In genomic region chr3:69064005-69064404, GRCm38 (mm10) we compare ENCODE assay signal across 11 mouse cellular contexts. TPM values are rescaled to one million over a fixed set of nuclear protein-coding genes. Genes with fewer than 3 reads are reported as not detected.
DNase-seq lines count a peak whose midpoint lies in the region; ATAC-seq lines count a peak whose summit lies in the region.
"Had no signal": no experiment of that assay in that cellular context is flagged by ENCODE, and none has a peak within 500 bp of the region (broad histone marks: within the 10 kb centered on the region; RNA-seq: fewer than 3 reads in every experiment).

No protein-coding gene starts in this region.

- no peak overlapping the region for H3K9ac ChIP-seq in hindbrain, embryonic 11.5 days (ENCODE audit: low read depth, low read length)
- no peak overlapping the region for H3K9ac ChIP-seq in hindbrain, embryonic 12.5 days
- no peak overlapping the region for H3K9ac ChIP-seq in midbrain, embryonic 14.5 days (replicated peaks; ENCODE audit: low read length)
- H3K9ac ChIP-seq in midbrain, embryonic 16.5 days (ENCODE audit: low read depth, low read length) = no peak overlapping the region
- H3K9ac ChIP-seq in embryonic facial prominence, embryonic 14.5 days (ENCODE audit: low read depth, low read length) = no peak overlapping the region

- 68% methylated on average over 1 of the region's 1 CpGs for WGBS in hindbrain, embryonic 11.5 days
- 80% methylated on average over 1 of the region's 1 CpGs for WGBS in hindbrain, embryonic 12.5 days
- 52% methylated on average over 1 of the region's 1 CpGs for WGBS in midbrain, embryonic 14.5 days
- WGBS in midbrain, embryonic 16.5 days = 46% methylated on average over 1 of the region's 1 CpGs
- 31% methylated on average over 1 of the region's 1 CpGs for WGBS in embryonic facial prominence, embryonic 14.5 days

- no peaks in the 10 kb centered on the region for H3K36me3 ChIP-seq in hindbrain, embryonic 11.5 days (ENCODE audit: control insufficient read depth, insufficient read depth, low read length)
- no peaks in the 10 kb centered on the region for H3K36me3 ChIP-seq in hindbrain, embryonic 12.5 days
- no peaks in the 10 kb centered on the region for H3K36me3 ChIP-seq in midbrain, embryonic 14.5 days (ENCODE audit: control insufficient read depth, insufficient read depth, low read length)
- H3K36me3 ChIP-seq in midbrain, embryonic 16.5 days (ENCODE audit: control insufficient read depth, insufficient read depth, low read length) = no peaks in the 10 kb centered on the region
- no peaks in the 10 kb centered on the region for H3K36me3 ChIP-seq in embryonic facial prominence, embryonic 14.5 days (ENCODE audit: control insufficient read depth, insufficient read depth, low read length)

- H3K4me1 ChIP-seq in hindbrain, embryonic 11.5 days (replicated peaks; ENCODE audit: control insufficient read depth, insufficient read depth, low read length) = no peaks in the 10 kb centered on the region
- no peaks in the 10 kb centered on the region for H3K4me1 ChIP-seq in hindbrain, embryonic 12.5 days
- H3K4me1 ChIP-seq in midbrain, embryonic 14.5 days (ENCODE audit: control insufficient read depth, insufficient read depth, low read length) = no peaks in the 10 kb centered on the region
- H3K4me1 ChIP-seq in midbrain, embryonic 16.5 days (ENCODE audit: control insufficient read depth, insufficient read depth, low read length) = no peaks in the 10 kb centered on the region
- H3K4me1 ChIP-seq in embryonic facial prominence, embryonic 14.5 days (ENCODE audit: control insufficient read depth, insufficient read depth, low read length) = no peaks in the 10 kb centered on the region

- no peak overlapping the region for H3K27ac ChIP-seq in hindbrain, embryonic 11.5 days (ENCODE audit: low read depth, low read length)
- no peak overlapping the region for H3K27ac ChIP-seq in hindbrain, embryonic 12.5 days
- H3K27ac ChIP-seq in midbrain, embryonic 14.5 days (replicated peaks; ENCODE audit: low read depth, low read length) = no peak overlapping the region
- H3K27ac ChIP-seq in midbrain, embryonic 16.5 days (ENCODE audit: low read length) = no peak overlapping the region
- no peak overlapping the region for H3K27ac ChIP-seq in embryonic facial prominence, embryonic 14.5 days (replicated peaks; ENCODE audit: low read depth, low read length)

- no peak for ATAC-seq in hindbrain, embryonic 11.5 days (ENCODE audit: low FRiP score)
- ATAC-seq in hindbrain, embryonic 12.5 days (ENCODE audit: low FRiP score) = no peak
- no peak for ATAC-seq in midbrain, embryonic 14.5 days (ENCODE audit: low FRiP score, low TSS enrichment)
- ATAC-seq in midbrain, embryonic 16.5 days = no peak
- no peak for ATAC-seq in embryonic facial prominence, embryonic 14.5 days (ENCODE audit: low read depth)
- ATAC-seq: intestine, embryonic 16.5 days had no signal

- no peak overlapping the region for H3K4me2 ChIP-seq in hindbrain, embryonic 11.5 days (replicated peaks; ENCODE audit: low read depth, low read length)
- H3K4me2 ChIP-seq in hindbrain, embryonic 12.5 days (replicated peaks) = no peak overlapping the region
- no peak overlapping the region for H3K4me2 ChIP-seq in midbrain, embryonic 14.5 days (ENCODE audit: low read length)
- H3K4me2 ChIP-seq in midbrain, embryonic 16.5 days (ENCODE audit: low read length) = no peak overlapping the region
- H3K4me2 ChIP-seq in embryonic facial prominence, embryonic 14.5 days (ENCODE audit: low read depth, low read length) = no peak overlapping the region

- H3K9me3 ChIP-seq in hindbrain, embryonic 11.5 days (ENCODE audit: control insufficient read depth, low read length) = no peaks in the 10 kb centered on the region
- H3K9me3 ChIP-seq in hindbrain, embryonic 12.5 days (replicated peaks) = no peaks in the 10 kb centered on the region
- no peaks in the 10 kb centered on the region for H3K9me3 ChIP-seq in midbrain, embryonic 14.5 days (ENCODE audit: control insufficient read depth, low read length)
- H3K9me3 ChIP-seq in midbrain, embryonic 16.5 days (replicated peaks; ENCODE audit: control insufficient read depth, low read length, poor library complexity, severe bottlenecking) = no peaks in the 10 kb centered on the region
- H3K9me3 ChIP-seq in embryonic facial prominence, embryonic 14.5 days (ENCODE audit: control insufficient read depth, low read length) = no peaks in the 10 kb centered on the region

- no peak overlapping the region for H3K4me3 ChIP-seq in hindbrain, embryonic 11.5 days (ENCODE audit: low read depth, low read length)
- H3K4me3 ChIP-seq in hindbrain, embryonic 12.5 days = no peak overlapping the region
- no peak overlapping the region for H3K4me3 ChIP-seq in midbrain, embryonic 14.5 days (replicated peaks; ENCODE audit: low read depth, low read length)
- no peak overlapping the region for H3K4me3 ChIP-seq in midbrain, embryonic 16.5 days (ENCODE audit: low read depth, low read length)
- H3K4me3 ChIP-seq in embryonic facial prominence, embryonic 14.5 days (ENCODE audit: low read depth, low read length) = no peak overlapping the region
- H3K4me3 ChIP-seq: myocyte had no signal

- DNase-seq in hindbrain, embryonic 11.5 days (ENCODE audit: low spot score) = peak; percentile 24
- peak; percentile 80 for DNase-seq in midbrain, embryonic 14.5 days
- DNase-seq in embryonic facial prominence, embryonic 14.5 days (ENCODE audit: low spot score) = peak; percentile 65
- DNase-seq in c-Kit-positive CD71-positive TER-119-positive erythroid progenitor cells, embryonic 14.5 days (ENCODE audit: low spot score) = no peak
- no peak for DNase-seq in adrenal gland, postnatal 25 days
- DNase-seq in cerebellum, postnatal 4 days (ENCODE audit: low spot score in 2 of 2) = no peak
- DNase-seq: gastrocnemius, postnatal 25 days had no signal

- H3K27me3 ChIP-seq in hindbrain, embryonic 11.5 days (ENCODE audit: control insufficient read depth, insufficient read depth, low read length) = no peaks in the 10 kb centered on the region
- H3K27me3 ChIP-seq in hindbrain, embryonic 12.5 days = no peaks in the 10 kb centered on the region
- no peaks in the 10 kb centered on the region for H3K27me3 ChIP-seq in midbrain, embryonic 14.5 days (ENCODE audit: control insufficient read depth, insufficient read depth, low read length)
- no peaks in the 10 kb centered on the region for H3K27me3 ChIP-seq in midbrain, embryonic 16.5 days (ENCODE audit: control insufficient read depth, insufficient read depth, low read depth, low read length)
- H3K27me3 ChIP-seq in embryonic facial prominence, embryonic 14.5 days (replicated peaks; ENCODE audit: control insufficient read depth, insufficient read depth, low read length) = no peaks in the 10 kb centered on the region

RNA-seq across cellular contexts. Expression of gene Trim59, which starts 19.4 kb away (rescaled TPM):
- 166 and 184 TPM in 2 replicates for polyA plus RNA-seq in hindbrain, embryonic 11.5 days (2014; fragmentation: Nextera tagmentation; extraction: Ambion mirVana)
- polyA plus RNA-seq in hindbrain, embryonic 12.5 days (2016; fragmentation: Nextera tagmentation; extraction: Ambion mirVana) = 122 and 125 TPM in 2 replicates
- polyA plus RNA-seq in midbrain, embryonic 14.5 days (2014; fragmentation: Nextera tagmentation; extraction: Ambion mirVana) = 39.8 and 57.5 TPM in 2 replicates
- 31.9 and 39.5 TPM in 2 replicates for polyA plus RNA-seq in midbrain, embryonic 16.5 days (2015; fragmentation: Nextera tagmentation; extraction: Ambion mirVana)
- polyA plus RNA-seq in embryonic facial prominence, embryonic 14.5 days (2014; fragmentation: Nextera tagmentation; extraction: Ambion mirVana) = 75.9 and 86.7 TPM in 2 replicates
- total RNA-seq in adrenal gland, postnatal 25 days (2021) = 12.6 and 14.0 TPM in 2 replicates

RNA-seq across cellular contexts. Expression of gene Smc4, which starts 59.5 kb away (rescaled TPM):
- 179 and 193 TPM in 2 replicates for polyA plus RNA-seq in hindbrain, embryonic 11.5 days (2014; fragmentation: Nextera tagmentation; extraction: Ambion mirVana)
- 131 TPM in 2 replicates for polyA plus RNA-seq in hindbrain, embryonic 12.5 days (2016; fragmentation: Nextera tagmentation; extraction: Ambion mirVana)
- polyA plus RNA-seq in midbrain, embryonic 14.5 days (2014; fragmentation: Nextera tagmentation; extraction: Ambion mirVana) = 32.9 and 47.8 TPM in 2 replicates
- polyA plus RNA-seq in midbrain, embryonic 16.5 days (2015; fragmentation: Nextera tagmentation; extraction: Ambion mirVana) = 23.4 and 30.3 TPM in 2 replicates
- 121 and 127 TPM in 2 replicates for polyA plus RNA-seq in embryonic facial prominence, embryonic 14.5 days (2014; fragmentation: Nextera tagmentation; extraction: Ambion mirVana)
- total RNA-seq in adrenal gland, postnatal 25 days (2021) = 42.7 and 48.5 TPM in 2 replicates

RNA-seq across cellular contexts. Expression of gene Ift80, which starts 59.6 kb away (rescaled TPM):
- polyA plus RNA-seq in hindbrain, embryonic 11.5 days (2014; fragmentation: Nextera tagmentation; extraction: Ambion mirVana) = 16.8 and 18.3 TPM in 2 replicates
- polyA plus RNA-seq in hindbrain, embryonic 12.5 days (2016; fragmentation: Nextera tagmentation; extraction: Ambion mirVana) = 15.9 and 18.2 TPM in 2 replicates
- polyA plus RNA-seq in midbrain, embryonic 14.5 days (2014; fragmentation: Nextera tagmentation; extraction: Ambion mirVana) = 5.6 and 11.2 TPM in 2 replicates
- 7.2 and 8.6 TPM in 2 replicates for polyA plus RNA-seq in midbrain, embryonic 16.5 days (2015; fragmentation: Nextera tagmentation; extraction: Ambion mirVana)
- polyA plus RNA-seq in embryonic facial prominence, embryonic 14.5 days (2014; fragmentation: Nextera tagmentation; extraction: Ambion mirVana) = 17.5 and 18.3 TPM in 2 replicates
- total RNA-seq in adrenal gland, postnatal 25 days (2021) = 17.3 and 25.4 TPM in 2 replicates

Comparison
In these comparisons a context has a peak if more than half of its experiments do, and no peak if none do; other contexts are left out.
1. DNase-seq: peak in hindbrain, embryonic 11.5 days (single experiment), midbrain, embryonic 14.5 days (single experiment) and embryonic facial prominence, embryonic 14.5 days (single experiment); none in c-Kit-positive CD71-positive TER-119-positive erythroid progenitor cells, embryonic 14.5 days (single experiment), adrenal gland, postnatal 25 days (single experiment) and cerebellum, postnatal 4 days (0 of 2).